Mouse (Mus musculus): ENCODE data around the gene D10Wsu102e.

DNA sequence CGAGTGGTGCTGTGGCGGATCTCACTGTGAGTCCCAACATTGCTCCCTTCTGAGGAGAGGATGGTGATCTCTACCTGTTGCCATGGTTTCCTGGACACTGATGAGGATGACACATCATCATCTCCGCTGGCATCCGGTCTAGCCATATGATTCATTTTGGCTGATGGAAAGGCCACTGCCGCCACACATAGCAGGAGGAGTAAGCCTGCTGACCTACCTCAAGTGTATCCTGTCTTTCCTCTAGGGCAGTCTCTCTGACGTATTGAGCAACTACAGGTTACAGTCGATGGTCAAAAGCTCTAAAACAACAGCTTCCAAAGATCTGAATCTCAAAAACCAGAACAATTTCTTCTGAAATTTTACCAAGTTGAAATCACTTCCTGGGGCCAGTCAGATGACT, 39.2 kb upstream of the D10Wsu102e start:
- TF ChIP-seq POLR2A (IDR thresholded peaks at IDR 0.05; ENCODE audit: extremely low read depth, insufficient read depth, low read length) (no peak), CTCF (IDR thresholded peaks at IDR 0.05; ENCODE audit: low read depth, low read length) (no peak)

Data from liver, adult 2 months (tissue).